Mouse (Mus musculus) limb, embryonic 13.5 days (tissue): ENCODE measurements at regions not wholly inside any gene's neighbourhood (a gene's known extent, or its start where the extent isn't known, plus 50 kb on each side); places are given as distances from the start of the nearest gene placed in this dataset.

Experiments used
- ATAC-seq: fragments of 200-750 bp; cut with Nextera tagmentation; 2 replicates; pipeline ENCODE4 v1.8.0; 2017; ENCODE audit warnings: low read depth, moderate number of reproducible peaks, moderate TSS enrichment; ENCODE audit not compliant: low FRiP score
- H3K27ac ChIP-seq: fragments of 300-500 bp; sonication (generic); 2 replicates; pipeline ENCODE4 v1.5.1; 2015; ENCODE audit warnings: inconsistent platforms, mild to moderate bottlenecking, moderate library complexity
- H3K27me3 ChIP-seq: fragments of 300-500 bp; sonication (generic); 2 replicates; pipeline ENCODE4 v1.6.1; 2015; ENCODE audit warnings: mild to moderate bottlenecking, inconsistent platforms
- H3K36me3 ChIP-seq: fragments of 300-500 bp; sonication (generic); 2 replicates; pipeline ENCODE4 v1.6.1; 2015; ENCODE audit warnings: inconsistent platforms, mild to moderate bottlenecking, moderate library complexity
- H3K4me1 ChIP-seq: fragments of 300-500 bp; sonication (generic); 2 replicates; pipeline ENCODE4 v1.6.1; 2015; ENCODE audit warnings: inconsistent platforms
- H3K4me2 ChIP-seq: fragments of 300-500 bp; sonication (generic); replicated peaks from 2 replicates; pipeline ENCODE4 v1.6.1; 2015; ENCODE audit warnings: inconsistent platforms, mild to moderate bottlenecking, moderate library complexity
- H3K4me3 ChIP-seq: fragments of 300-500 bp; sonication (generic); 2 replicates; pipeline ENCODE4 v1.5.1; 2015; ENCODE audit warnings: moderate library complexity, mild to moderate bottlenecking, inconsistent platforms
- H3K9ac ChIP-seq: fragments of 300-500 bp; sonication (generic); 2 replicates; pipeline ENCODE4 v1.6.1; 2015; ENCODE audit warnings: mild to moderate bottlenecking, inconsistent platforms
- H3K9me3 ChIP-seq: fragments of 300-500 bp; sonication (generic); 2 replicates; pipeline ENCODE4 v1.6.1; 2016; ENCODE audit warnings: inconsistent platforms
- WGBS: fragments of 180-500 bp; shearing (Covaris S2); methylation state at CpG from one replicate; pipeline ENCODE4 v1.1.7; 2015; 5-methylcytosine and 5-hydroxymethylcytosine counted together

- Histone ChIP-seq H3K36me3 (no peaks in the 10 kb centered on the region), H3K9me3 (no peaks in the 10 kb centered on the region), H3K4me2 (peak overlapping the region; percentile 52), H3K4me3 (no peak overlapping the region), H3K9ac (no peak overlapping the region), H3K27me3 (no peaks in the 10 kb centered on the region), H3K27ac (no peak overlapping the region), H3K4me1 (no peaks in the 10 kb centered on the region)
- ATAC-seq = no peak
- 72% methylated on average over 7 of the region's 7 CpGs for WGBS
Measured at GRCm38 (mm10) chr2:21908813-21909480, 318.4 kb upstream of the Myo3a start.

GRCm38 (mm10) chr2:21909481-21909966, 317.8 kb upstream of the Myo3a start:
- H3K4me3 ChIP-seq = peak overlapping the region; percentile 24; the same call in 1 of the 2 replicates
- 6% methylated on average over 7 of the region's 7 CpGs for WGBS

GRCm38 (mm10) chr2:21917804-21918690, 309.3 kb upstream of the Myo3a start:
- Histone ChIP-seq H3K27me3 (no peaks in the 10 kb centered on the region), H3K27ac (peak overlapping the region; percentile 58), H3K9ac (peak overlapping the region; percentile 50), H3K4me2 (peak overlapping the region; percentile 66), H3K9me3 (no peaks in the 10 kb centered on the region), H3K4me1 (peaks cover 8% of the 10 kb centered on the region), H3K36me3 (no peaks in the 10 kb centered on the region), H3K4me3 (peak overlapping the region; percentile 42)
- peak; percentile 88 for ATAC-seq
- 16% methylated on average over 16 of the region's 16 CpGs for WGBS

More at GRCm38 (mm10) chr2:21909481-21909966, 317.8 kb upstream of the Myo3a start:
- Histone ChIP-seq H3K36me3 (no peaks in the 10 kb centered on the region), H3K27ac (no peak overlapping the region), H3K9ac (no peak overlapping the region), H3K4me1 (no peaks in the 10 kb centered on the region), H3K4me2 (peak overlapping the region; percentile 52), H3K27me3 (no peaks in the 10 kb centered on the region), H3K9me3 (no peaks in the 10 kb centered on the region)
- ATAC-seq = peak; percentile 79; the same call in 1 of the 2 replicates

GRCm38 (mm10) chr2:21919091-21919490, 308.2 kb upstream of the Myo3a start:
- ATAC-seq = no peak
- Histone ChIP-seq H3K27ac (no peak overlapping the region), H3K4me1 (peaks cover 8% of the 10 kb centered on the region), H3K9me3 (no peaks in the 10 kb centered on the region), H3K27me3 (no peaks in the 10 kb centered on the region), H3K9ac (no peak overlapping the region), H3K4me2 (no peak overlapping the region), H3K36me3 (no peaks in the 10 kb centered on the region), H3K4me3 (no peak overlapping the region)
- 70% methylated on average over 2 of the region's 2 CpGs for WGBS

- Histone ChIP-seq H3K4me3 (no peak overlapping the region), H3K4me1 (no peaks in the 10 kb centered on the region), H3K4me2 (no peak overlapping the region), H3K27me3 (no peaks in the 10 kb centered on the region), H3K27ac (no peak overlapping the region), H3K9me3 (no peaks in the 10 kb centered on the region), H3K36me3 (no peaks in the 10 kb centered on the region), H3K9ac (no peak overlapping the region)
- ATAC-seq = no peak
- 34% methylated on average over 1 of the region's 1 CpGs for WGBS
Measured at GRCm38 (mm10) chr2:21927656-21928055, 299.6 kb upstream of the Myo3a start.

- Histone ChIP-seq H3K4me3 (no peak overlapping the region), H3K36me3 (no peaks in the 10 kb centered on the region)
- 86% methylated on average over 3 of the region's 3 CpGs for WGBS
Measured at GRCm38 (mm10) chr2:21939993-21940392, 287.3 kb upstream of the Myo3a start.

GRCm38 (mm10) chr2:21940797-21941487, 286.4 kb upstream of the Myo3a start:
- no peak overlapping the region for H3K4me2 ChIP-seq
- H3K27ac ChIP-seq = 0 out of 2 replicates have a peak overlapping the region, but pooled peaks have one; percentile 10
- peak; percentile 44; the same call in 1 of the 2 replicates for ATAC-seq
- no peaks in the 10 kb centered on the region for H3K36me3 ChIP-seq
- H3K27me3 ChIP-seq = no peaks in the 10 kb centered on the region
- no peak overlapping the region for H3K9ac ChIP-seq
- 47% methylated on average over 4 of the region's 4 CpGs for WGBS
- no peaks in the 10 kb centered on the region for H3K4me1 ChIP-seq
- H3K9me3 ChIP-seq = no peaks in the 10 kb centered on the region
- H3K4me3 ChIP-seq = no peak overlapping the region

More at GRCm38 (mm10) chr2:21939993-21940392, 287.3 kb upstream of the Myo3a start:
- H3K9ac ChIP-seq = no peak overlapping the region
- H3K9me3 ChIP-seq = no peaks in the 10 kb centered on the region
- H3K27me3 ChIP-seq = no peaks in the 10 kb centered on the region
- H3K27ac ChIP-seq = no peak overlapping the region
- no peak for ATAC-seq
- H3K4me2 ChIP-seq = no peak overlapping the region
- H3K4me1 ChIP-seq = no peaks in the 10 kb centered on the region

- Histone ChIP-seq H3K9me3 (no peaks in the 10 kb centered on the region), H3K27ac (0 out of 2 replicates have a peak overlapping the region, but pooled peaks have one; percentile 10), H3K9ac (no peak overlapping the region), H3K36me3 (no peaks in the 10 kb centered on the region), H3K4me1 (no peaks in the 10 kb centered on the region), H3K4me3 (no peak overlapping the region), H3K4me2 (no peak overlapping the region), H3K27me3 (no peaks in the 10 kb centered on the region)
- 73% methylated on average over 2 of the region's 2 CpGs for WGBS
- no peak for ATAC-seq
Measured at GRCm38 (mm10) chr2:21941488-21942000, 285.8 kb upstream of the Myo3a start.

- Histone ChIP-seq H3K9me3 (no peaks in the 10 kb centered on the region), H3K27ac (no peak overlapping the region), H3K4me1 (no peaks in the 10 kb centered on the region), H3K4me2 (no peak overlapping the region), H3K36me3 (no peaks in the 10 kb centered on the region), H3K9ac (no peak overlapping the region), H3K4me3 (no peak overlapping the region), H3K27me3 (no peaks in the 10 kb centered on the region)
- 84% methylated on average over 2 of the region's 2 CpGs for WGBS
- no peak for ATAC-seq
Measured at GRCm38 (mm10) chr2:21943676-21944075, 283.6 kb upstream of the Myo3a start.

GRCm38 (mm10) chr2:21946484-21946883, 280.8 kb upstream of the Myo3a start:
- WGBS = 89% methylated on average over 2 of the region's 2 CpGs
- Histone ChIP-seq H3K9me3 (no peaks in the 10 kb centered on the region), H3K4me2 (no peak overlapping the region), H3K27ac (no peak overlapping the region), H3K36me3 (no peaks in the 10 kb centered on the region), H3K9ac (no peak overlapping the region), H3K4me3 (no peak overlapping the region), H3K27me3 (no peaks in the 10 kb centered on the region), H3K4me1 (no peaks in the 10 kb centered on the region)
- no peak for ATAC-seq

- no peaks in the 10 kb centered on the region for H3K27me3 ChIP-seq
- 61% methylated on average over 3 of the region's 3 CpGs for WGBS
- no peak for ATAC-seq
- no peak overlapping the region for H3K4me3 ChIP-seq
- H3K27ac ChIP-seq = no peak overlapping the region
- no peak overlapping the region for H3K9ac ChIP-seq
- H3K4me1 ChIP-seq = peaks cover 7% of the 10 kb centered on the region; the same call in 1 of the 2 replicates
- no peak overlapping the region for H3K4me2 ChIP-seq
- no peaks in the 10 kb centered on the region for H3K9me3 ChIP-seq
- no peaks in the 10 kb centered on the region for H3K36me3 ChIP-seq
Measured at GRCm38 (mm10) chr2:21951279-21951678, 276.0 kb upstream of the Myo3a start.
